In genomic region chr5:142944979-142945682, GRCm38 (mm10) we compare ENCODE assay signal across 8 mouse cellular contexts. TPM values are rescaled to one million over a fixed set of nuclear protein-coding genes. Genes with fewer than 3 reads are reported as not detected.
DNase-seq lines count a peak whose midpoint lies in the region; ATAC-seq and TF ChIP-seq lines count a peak whose summit lies in the region.

No protein-coding gene starts in this region.

- H3K36me3 ChIP-seq in hindbrain, embryonic 10.5 days: no peaks in the 10 kb centered on the region
- no peaks in the 10 kb centered on the region for H3K36me3 ChIP-seq in hindbrain, embryonic 14.5 days (replicated peaks; ENCODE audit: control insufficient read depth, insufficient read depth)
- no peaks in the 10 kb centered on the region for H3K36me3 ChIP-seq in embryonic facial prominence, embryonic 11.5 days (replicated peaks; ENCODE audit: control insufficient read depth, insufficient read depth, low read depth, low read length)
- no peaks in the 10 kb centered on the region for H3K36me3 ChIP-seq in intestine, embryonic 15.5 days
- no peaks in the 10 kb centered on the region for H3K36me3 ChIP-seq in lung, postnatal 0 days (ENCODE audit: insufficient read depth, low read length)

- intact Hi-C loops in left cerebral cortex, postnatal 14 days (cut with DNase I): no loop called here

- peak; percentile 41 for DNase-seq in hindbrain, embryonic 10.5 days (ENCODE audit: low spot score)
- DNase-seq in hindbrain, embryonic 14.5 days (ENCODE audit: low spot score): no peak
- peak; percentile 51 for DNase-seq in embryonic facial prominence, embryonic 11.5 days (ENCODE audit: low spot score)
- DNase-seq in lung, postnatal 0 days (ENCODE audit: low spot score): peak; percentile 75
- no peak for DNase-seq in left cerebral cortex, postnatal 14 days (ENCODE audit: low spot score in 2 of 2)
- DNase-seq in cerebellum, adult 11-12 months: no peak
- no peak for DNase-seq in right cerebral cortex, adult 18-20 months

- WGBS in hindbrain, embryonic 10.5 days: 64% methylated on average over 8 of the region's 8 CpGs
- 80% methylated on average over 8 of the region's 8 CpGs for WGBS in hindbrain, embryonic 14.5 days
- WGBS in embryonic facial prominence, embryonic 11.5 days: 42% methylated on average over 8 of the region's 8 CpGs
- WGBS in intestine, embryonic 15.5 days: 54% methylated on average over 8 of the region's 8 CpGs
- WGBS in lung, postnatal 0 days: 45% methylated on average over 8 of the region's 8 CpGs

- no peak overlapping the region for H3K4me2 ChIP-seq in hindbrain, embryonic 14.5 days (replicated peaks)
- no peak overlapping the region for H3K4me2 ChIP-seq in embryonic facial prominence, embryonic 11.5 days (ENCODE audit: low read depth, low read length)
- no peak overlapping the region for H3K4me2 ChIP-seq in intestine, embryonic 15.5 days (replicated peaks)
- no peak overlapping the region for H3K4me2 ChIP-seq in lung, postnatal 0 days (replicated peaks; ENCODE audit: low read depth, low read length)

- ATAC-seq in hindbrain, embryonic 14.5 days (ENCODE audit: low FRiP score): no peak
- peak; percentile 36; the same call in 1 of the 2 replicates for ATAC-seq in embryonic facial prominence, embryonic 11.5 days (replicated peaks; ENCODE audit: insufficient number of reproducible peaks, low FRiP score, low TSS enrichment, low read depth)
- ATAC-seq in intestine, embryonic 15.5 days: peak; percentile 45; the same call in 1 of the 2 replicates
- peak; percentile 87 for ATAC-seq in lung, postnatal 0 days

- 0 out of 2 replicates have a peak, but pooled peaks cover 9% of the 10 kb centered on the region for H3K4me1 ChIP-seq in hindbrain, embryonic 10.5 days (replicated peaks)
- no peaks in the 10 kb centered on the region for H3K4me1 ChIP-seq in hindbrain, embryonic 14.5 days (replicated peaks; ENCODE audit: control insufficient read depth, insufficient read depth, low read length)
- no peaks in the 10 kb centered on the region for H3K4me1 ChIP-seq in embryonic facial prominence, embryonic 11.5 days (ENCODE audit: control insufficient read depth, insufficient read depth, low read length)
- no peaks in the 10 kb centered on the region; the same call in 1 of the 2 replicates for H3K4me1 ChIP-seq in intestine, embryonic 15.5 days (replicated peaks)
- no peaks in the 10 kb centered on the region for H3K4me1 ChIP-seq in lung, postnatal 0 days (ENCODE audit: insufficient read depth, low read depth, low read length)

- TF ChIP-seq EP300 in lung, postnatal 0 days (IDR thresholded peaks at IDR 0.05): no peak

- no peak overlapping the region for H3K27ac ChIP-seq in hindbrain, embryonic 10.5 days
- no peak overlapping the region for H3K27ac ChIP-seq in hindbrain, embryonic 14.5 days
- no peak overlapping the region for H3K27ac ChIP-seq in embryonic facial prominence, embryonic 11.5 days (replicated peaks; ENCODE audit: low read depth, low read length)
- H3K27ac ChIP-seq in intestine, embryonic 15.5 days: peak overlapping the region; percentile 28
- peak overlapping the region; percentile 47; the same call in 1 of the 2 replicates for H3K27ac ChIP-seq in lung, postnatal 0 days (ENCODE audit: low read length)

- H3K27me3 ChIP-seq in hindbrain, embryonic 10.5 days (ENCODE audit: insufficient read depth, poor library complexity, severe bottlenecking): no peaks in the 10 kb centered on the region
- no peaks in the 10 kb centered on the region for H3K27me3 ChIP-seq in hindbrain, embryonic 14.5 days (ENCODE audit: control insufficient read depth, insufficient read depth, low read length)
- no peaks in the 10 kb centered on the region for H3K27me3 ChIP-seq in embryonic facial prominence, embryonic 11.5 days (ENCODE audit: control insufficient read depth, insufficient read depth, low read length)
- no peaks in the 10 kb centered on the region for H3K27me3 ChIP-seq in intestine, embryonic 15.5 days (replicated peaks)
- no peaks in the 10 kb centered on the region for H3K27me3 ChIP-seq in lung, postnatal 0 days (replicated peaks; ENCODE audit: insufficient read depth, low read length)

- no peak overlapping the region for H3K9ac ChIP-seq in hindbrain, embryonic 14.5 days
- no peak overlapping the region for H3K9ac ChIP-seq in embryonic facial prominence, embryonic 11.5 days (replicated peaks; ENCODE audit: low read length)
- H3K9ac ChIP-seq in intestine, embryonic 15.5 days: no peak overlapping the region
- no peak overlapping the region for H3K9ac ChIP-seq in lung, postnatal 0 days (replicated peaks; ENCODE audit: low read depth)

- no peak for TF ChIP-seq CTCF in lung, postnatal 0 days (IDR thresholded peaks at IDR 0.05)

- no peak overlapping the region for H3K4me3 ChIP-seq in hindbrain, embryonic 10.5 days
- H3K4me3 ChIP-seq in hindbrain, embryonic 14.5 days (replicated peaks; ENCODE audit: low read length): no peak overlapping the region
- no peak overlapping the region for H3K4me3 ChIP-seq in embryonic facial prominence, embryonic 11.5 days (ENCODE audit: low read depth, low read length)
- no peak overlapping the region for H3K4me3 ChIP-seq in intestine, embryonic 15.5 days (replicated peaks)
- no peak overlapping the region for H3K4me3 ChIP-seq in lung, postnatal 0 days (ENCODE audit: low read depth, low read length)

- 0 out of 2 replicates have a peak, but pooled peaks cover 3% of the 10 kb centered on the region for H3K9me3 ChIP-seq in hindbrain, embryonic 10.5 days
- H3K9me3 ChIP-seq in hindbrain, embryonic 14.5 days (ENCODE audit: control insufficient read depth, low read length): no peaks in the 10 kb centered on the region
- H3K9me3 ChIP-seq in embryonic facial prominence, embryonic 11.5 days (replicated peaks; ENCODE audit: control insufficient read depth, low read length): no peaks in the 10 kb centered on the region
- H3K9me3 ChIP-seq in intestine, embryonic 15.5 days: no peaks in the 10 kb centered on the region
- H3K9me3 ChIP-seq in lung, postnatal 0 days (ENCODE audit: low read length): no peaks in the 10 kb centered on the region

RNA-seq across cellular contexts. Expression of gene Fscn1, which starts 15.0 kb away (rescaled TPM):
- polyA plus RNA-seq in hindbrain, embryonic 10.5 days (2016; fragmentation: Nextera tagmentation; extraction: Ambion mirVana): 757 and 846 TPM in 2 replicates
- 459 and 508 TPM in 2 replicates for polyA plus RNA-seq in hindbrain, embryonic 14.5 days (2014; fragmentation: Nextera tagmentation; extraction: Ambion mirVana)
- polyA plus RNA-seq in embryonic facial prominence, embryonic 11.5 days (2014; fragmentation: Nextera tagmentation; extraction: Ambion mirVana): 520 and 537 TPM in 2 replicates
- polyA plus RNA-seq in intestine, embryonic 15.5 days (2015; fragmentation: Nextera tagmentation; extraction: Ambion mirVana): 140 and 170 TPM in 2 replicates
- 69.1 and 81.4 TPM in 2 replicates for polyA plus RNA-seq in lung, postnatal 0 days (2015; fragmentation: Nextera tagmentation; extraction: Ambion mirVana)
- total RNA-seq in left cerebral cortex, postnatal 14 days (2021): 100 to 1,000 TPM; 408 to 429 TPM

RNA-seq across cellular contexts. Expression of gene Actb, which starts 38.6 kb away (rescaled TPM):
- 14,349 and 15,462 TPM in 2 replicates for polyA plus RNA-seq in hindbrain, embryonic 10.5 days (2016; fragmentation: Nextera tagmentation; extraction: Ambion mirVana)
- 13,534 and 14,549 TPM in 2 replicates for polyA plus RNA-seq in hindbrain, embryonic 14.5 days (2014; fragmentation: Nextera tagmentation; extraction: Ambion mirVana)
- 16,388 and 16,949 TPM in 2 replicates for polyA plus RNA-seq in embryonic facial prominence, embryonic 11.5 days (2014; fragmentation: Nextera tagmentation; extraction: Ambion mirVana)
- polyA plus RNA-seq in intestine, embryonic 15.5 days (2015; fragmentation: Nextera tagmentation; extraction: Ambion mirVana): 14,579 and 17,104 TPM in 2 replicates
- polyA plus RNA-seq in lung, postnatal 0 days (2015; fragmentation: Nextera tagmentation; extraction: Ambion mirVana): 18,716 and 19,008 TPM in 2 replicates
- total RNA-seq in left cerebral cortex, postnatal 14 days (2021): 1,000 to 10,000 TPM; 3,011 to 3,018 TPM

RNA-seq across cellular contexts. Expression of gene Fbxl18, which starts 49.9 kb away (rescaled TPM):
- 23.8 and 24.2 TPM in 2 replicates for polyA plus RNA-seq in hindbrain, embryonic 10.5 days (2016; fragmentation: Nextera tagmentation; extraction: Ambion mirVana)
- polyA plus RNA-seq in hindbrain, embryonic 14.5 days (2014; fragmentation: Nextera tagmentation; extraction: Ambion mirVana): 26.1 TPM in 2 replicates
- 7.6 and 8.4 TPM in 2 replicates for polyA plus RNA-seq in embryonic facial prominence, embryonic 11.5 days (2014; fragmentation: Nextera tagmentation; extraction: Ambion mirVana)
- 11.1 and 11.4 TPM in 2 replicates for polyA plus RNA-seq in intestine, embryonic 15.5 days (2015; fragmentation: Nextera tagmentation; extraction: Ambion mirVana)
- 6.3 and 7.9 TPM in 2 replicates for polyA plus RNA-seq in lung, postnatal 0 days (2015; fragmentation: Nextera tagmentation; extraction: Ambion mirVana)
- 10 to 100 TPM; 34.2 to 34.4 TPM for total RNA-seq in left cerebral cortex, postnatal 14 days (2021)

Comparison
In these comparisons a context has a peak if more than half of its experiments do, and no peak if none do; other contexts are left out.
1. DNase-seq: peak in hindbrain, embryonic 10.5 days (single experiment), embryonic facial prominence, embryonic 11.5 days (single experiment) and lung, postnatal 0 days (single experiment); none in hindbrain, embryonic 14.5 days (single experiment), left cerebral cortex, postnatal 14 days (0 of 2), cerebellum, adult 11-12 months (single experiment) and right cerebral cortex, adult 18-20 months (single experiment).
2. H3K27ac ChIP-seq: peak in intestine, embryonic 15.5 days (single experiment) and lung, postnatal 0 days (single experiment); none in hindbrain, embryonic 10.5 days (single experiment), hindbrain, embryonic 14.5 days (single experiment) and embryonic facial prominence, embryonic 11.5 days (single experiment).